Mouse (Mus musculus): ENCODE data around the gene Txk.

The Txk gene

GRCm38 (mm10) chr5:72689556-72689955 lies 63.0 kb downstream of the Txk start:
- no peak for DNase-seq (ENCODE audit: low read depth)

DNA sequence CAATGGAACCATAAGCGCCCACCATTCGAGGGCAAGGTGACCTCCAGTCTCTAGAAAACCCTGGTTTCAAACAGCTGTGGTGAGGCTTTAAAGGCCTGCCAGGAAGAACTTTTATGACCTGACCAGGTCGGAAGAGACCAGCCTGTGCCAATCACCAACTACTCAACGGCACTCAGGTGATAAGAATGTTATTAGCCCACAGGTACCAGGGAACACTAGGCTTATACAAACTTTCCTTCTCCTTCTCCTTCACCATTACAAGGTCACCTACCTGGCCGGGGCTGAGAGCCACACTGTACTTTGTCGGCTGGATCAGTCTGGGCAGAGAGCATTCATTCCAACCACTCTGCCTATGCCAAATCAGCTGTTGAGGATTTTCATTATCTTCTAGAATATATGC lies 71.1 kb downstream of the Txk start:
- DNase-seq (ENCODE audit: low read depth) = no peak

DNA sequence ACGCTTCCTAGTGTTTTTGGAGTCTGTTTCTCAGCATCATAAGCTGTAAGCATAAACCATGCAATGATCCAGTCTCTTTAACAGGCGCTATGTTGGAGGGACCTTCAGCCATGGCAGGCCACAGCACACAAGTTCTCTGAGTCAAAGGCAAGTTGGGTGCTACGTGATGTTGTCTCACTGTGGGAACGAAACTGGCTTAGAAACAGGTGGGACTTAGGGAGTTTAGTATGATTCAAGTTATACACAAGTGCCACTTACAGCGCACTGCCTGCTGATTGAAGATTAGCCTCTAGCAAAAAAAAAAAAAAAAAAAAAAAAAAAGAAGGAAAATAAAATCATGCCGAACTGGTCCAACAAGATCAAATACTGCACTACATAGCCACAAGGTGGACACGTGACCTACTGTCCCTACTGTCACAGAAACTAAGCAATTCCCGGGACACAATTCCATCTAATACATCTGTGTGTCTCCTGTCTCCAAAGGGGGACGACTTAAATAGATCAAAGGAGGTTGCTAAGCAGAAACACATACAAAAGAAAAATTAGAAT lies 77.5 kb downstream of the Txk start:
- DNase-seq (ENCODE audit: low read depth) = no peak

DNA sequence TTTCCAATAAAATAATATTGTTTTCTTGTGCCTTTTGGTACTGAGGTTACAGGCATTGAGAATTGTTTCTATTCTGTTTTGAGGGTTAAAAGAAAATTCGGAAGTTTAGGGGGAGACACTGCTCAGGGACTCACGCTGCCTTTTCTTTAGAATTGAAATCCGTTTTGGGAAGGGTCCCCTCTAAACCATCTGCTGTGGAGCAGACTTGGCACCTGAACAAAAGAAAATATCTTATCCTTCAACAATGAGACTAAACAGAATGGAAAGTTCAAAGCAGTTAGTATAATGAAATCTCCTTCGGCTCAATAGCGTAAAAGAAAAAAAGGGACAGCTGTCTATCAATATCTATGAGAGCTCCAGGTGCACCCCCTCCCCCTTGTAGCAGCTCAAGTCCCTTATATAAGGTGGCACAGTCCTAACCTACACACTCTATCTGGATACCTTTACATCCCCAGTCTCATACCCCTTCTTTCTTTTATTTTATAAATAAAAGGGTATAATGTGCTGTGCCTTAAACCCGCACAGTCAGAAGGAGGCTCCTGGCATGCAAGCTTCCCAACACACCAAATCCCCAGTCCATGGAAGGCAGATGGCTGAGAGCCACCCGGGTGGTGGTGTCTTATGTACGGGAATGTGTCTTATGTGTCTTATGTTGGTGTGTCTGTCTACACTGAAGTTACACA lies 81.4 kb downstream of the Txk start:
- DNase-seq (ENCODE audit: low read depth) = no peak

GRCm38 (mm10) chr5:72668351-72668750 lies 84.2 kb downstream of the Txk start:
- DNase-seq (ENCODE audit: low read depth) = no peak

DNA sequence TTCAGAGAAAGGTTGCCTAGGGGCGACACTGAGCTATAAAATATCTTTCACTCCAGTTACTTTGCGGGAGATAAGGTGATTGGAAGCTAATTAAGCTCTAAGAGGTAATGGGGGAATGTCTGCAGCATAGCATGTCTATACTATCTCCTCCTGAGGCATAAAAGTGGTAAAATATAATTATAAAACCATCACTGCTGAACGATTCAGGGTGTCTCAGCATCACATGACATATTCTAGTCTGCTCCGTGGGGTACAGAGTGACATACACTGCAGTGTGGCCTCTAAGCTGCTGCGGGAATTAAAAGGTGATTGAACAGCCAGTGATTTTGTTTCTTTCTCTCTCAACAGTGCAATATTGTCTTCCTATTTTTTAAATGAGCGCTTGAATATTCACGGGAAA lies 86.1 kb downstream of the Txk start:
- no peak for DNase-seq (ENCODE audit: low read depth)

GRCm38 (mm10) chr5:72665281-72665680 lies 87.3 kb downstream of the Txk start:
- no peak for DNase-seq (ENCODE audit: low read depth)

- no peak for DNase-seq (ENCODE audit: low read depth)
Measured at GRCm38 (mm10) chr5:72664854-72665253, 87.7 kb downstream of the Txk start.

GRCm38 (mm10) chr5:72664126-72664525 lies 88.5 kb downstream of the Txk start:
- DNase-seq (ENCODE audit: low read depth) = no peak

GRCm38 (mm10) chr5:72661051-72661781 lies 91.4 kb downstream of the Txk start:
- DNase-seq (ENCODE audit: low read depth) = no peak

DNA sequence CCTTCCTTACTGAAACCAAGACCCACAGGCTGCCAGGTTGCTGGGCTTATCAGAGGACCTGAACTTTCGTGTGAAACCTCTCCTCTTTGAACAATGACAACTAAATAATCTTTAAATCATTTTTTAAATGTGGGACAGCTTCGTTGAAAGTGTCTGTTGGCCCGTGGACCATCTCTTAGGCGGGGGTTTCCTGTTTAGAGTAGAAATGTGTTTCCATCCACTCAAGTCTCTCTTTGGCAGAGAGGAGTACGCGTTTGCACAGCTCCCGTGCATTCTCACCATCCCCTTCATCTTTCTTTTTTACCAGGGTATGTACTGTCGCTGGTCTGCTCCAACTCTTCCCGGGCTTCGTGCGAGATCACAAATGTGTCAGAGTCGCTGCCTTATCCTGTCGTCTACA lies 94.2 kb downstream of the Txk start:
- DNase-seq (ENCODE audit: low read depth) = no peak

- no peak for DNase-seq (ENCODE audit: low read depth)
Measured at GRCm38 (mm10) chr5:72656270-72656791, 96.2 kb downstream of the Txk start.

- no peak for DNase-seq (ENCODE audit: low read depth)
Measured at GRCm38 (mm10) chr5:72653068-72653674, 99.4 kb downstream of the Txk start.

DNA sequence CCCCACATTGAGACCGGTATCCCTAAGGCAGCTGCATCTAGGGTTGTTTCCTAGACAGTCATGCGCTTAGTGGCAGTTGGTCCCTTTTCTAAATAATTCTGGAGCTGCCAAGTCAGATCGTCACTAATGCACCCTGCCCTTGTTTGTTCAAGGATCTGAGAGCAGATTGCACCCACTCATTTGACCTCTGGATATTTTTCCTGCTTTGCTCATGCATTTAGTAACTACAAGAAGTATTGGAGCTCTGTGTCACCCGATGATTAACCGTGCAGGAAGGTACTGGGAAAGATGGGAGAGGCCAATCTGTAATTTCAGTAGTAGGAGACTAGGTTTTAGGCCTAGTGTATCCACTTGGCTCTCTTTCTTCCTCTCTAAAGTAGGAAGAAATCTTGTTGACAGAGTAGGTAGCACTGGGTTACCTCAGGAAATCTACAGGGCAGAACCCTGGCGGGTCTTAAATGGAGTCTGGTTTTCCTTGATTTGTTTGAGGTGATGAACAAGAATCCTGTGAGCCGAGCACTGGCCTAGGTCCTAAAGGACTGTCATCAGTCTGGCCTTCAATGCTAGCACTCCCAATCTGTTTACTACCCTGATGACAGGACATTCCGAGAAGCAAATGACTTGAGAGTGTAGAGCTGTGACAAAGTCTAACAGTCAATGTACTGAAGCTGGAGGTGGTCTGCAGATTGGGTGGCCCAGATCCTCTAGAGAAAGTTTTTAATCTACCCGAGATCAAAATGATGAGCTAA lies 103.4 kb downstream of the Txk start:
- peak; percentile 38 for DNase-seq (ENCODE audit: low read depth)

DNA sequence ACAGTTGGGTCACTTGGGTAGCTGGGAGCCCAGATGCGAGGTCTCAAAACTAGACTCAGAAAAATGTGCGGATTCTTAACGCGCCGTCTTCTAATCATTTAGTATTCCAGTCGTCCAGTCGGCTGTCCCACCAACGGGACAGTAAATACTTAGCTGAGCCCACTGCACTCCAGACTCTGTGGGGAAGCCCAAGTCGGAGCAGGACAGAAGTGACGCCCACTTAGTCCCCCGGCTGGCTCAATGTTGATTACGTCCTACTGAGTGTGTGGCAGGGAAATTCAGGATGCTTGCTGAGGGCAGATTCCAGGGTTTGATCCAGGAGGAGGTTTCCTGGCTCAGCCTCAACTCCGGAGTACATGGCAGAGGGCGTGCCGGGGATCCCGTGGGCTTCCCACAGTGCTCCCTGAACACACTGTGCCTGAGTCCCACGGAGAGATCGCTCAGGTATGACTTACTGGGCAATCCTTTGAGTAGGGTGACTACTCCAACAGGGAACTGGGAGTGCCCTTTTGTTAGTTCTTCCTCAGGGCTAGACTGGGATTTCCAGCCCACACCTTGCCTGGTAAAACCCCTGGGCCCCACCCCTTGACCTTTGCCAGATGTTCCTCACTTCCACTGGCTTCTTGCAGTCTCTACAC lies 104.5 kb downstream of the Txk start:
- DNase-seq (ENCODE audit: low read depth) = no peak

- peak; percentile 46 for DNase-seq (ENCODE audit: low read depth)
Measured at GRCm38 (mm10) chr5:72647418-72647907, 105.1 kb downstream of the Txk start, which contains the start of gene Nipal1. Gene Nipal1, plus strand, starts transcription at chr5:72647795.

DNA sequence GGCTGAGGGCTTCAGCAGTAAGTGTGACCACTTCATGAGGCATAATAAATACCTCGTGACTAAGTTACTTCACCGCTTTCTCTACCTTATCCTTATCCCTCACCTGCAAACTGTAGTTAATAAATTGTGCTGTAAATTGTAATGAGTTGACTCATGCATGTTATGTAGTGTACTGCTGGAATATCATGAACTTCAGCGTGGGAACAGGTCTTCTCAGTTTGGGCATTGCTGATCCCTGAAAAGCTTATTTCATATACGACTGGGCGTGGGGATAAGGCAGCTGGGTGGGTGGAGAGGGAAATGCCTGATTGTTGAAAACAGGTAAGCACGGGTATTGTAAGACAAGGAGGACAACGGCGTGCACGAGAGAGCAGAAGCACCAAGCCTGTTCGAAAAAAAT lies 105.6 kb downstream of the Txk start:
- no peak for DNase-seq (ENCODE audit: low read depth)

- DNase-seq (ENCODE audit: low read depth) = no peak
Measured at GRCm38 (mm10) chr5:72646131-72646530, 106.4 kb downstream of the Txk start.
